8 mouse cellular contexts compared by ENCODE assay signal in genomic region chr2:112285031-112285390, GRCm38 (mm10). TPM values are rescaled to one million over a fixed set of nuclear protein-coding genes. Genes with fewer than 3 reads are reported as not detected.
DNase-seq lines count a peak whose midpoint lies in the region; ATAC-seq and TF ChIP-seq lines count a peak whose summit lies in the region.

No protein-coding gene starts in this region.

- TF ChIP-seq CTCF in thymus, adult 2 months (IDR thresholded peaks at IDR 0.05; ENCODE audit: borderline replicate concordance, control insufficient read depth, extremely low read depth, insufficient read depth, low read length, poor library complexity): no peak

- peak overlapping the region; percentile 74 for H3K4me3 ChIP-seq in erythroblast, embryonic 14.5 days (replicated peaks)
- H3K4me3 ChIP-seq in megakaryocyte, embryonic 14.5 days (replicated peaks): peak overlapping the region; percentile 90
- peak overlapping the region; percentile 70 for H3K4me3 ChIP-seq in liver, embryonic 12.5 days
- H3K4me3 ChIP-seq in thymus, adult 2 months (ENCODE audit: control insufficient read depth, insufficient read depth, low read length): no peak overlapping the region

- H3K9me3 ChIP-seq in erythroblast, embryonic 14.5 days (ENCODE audit: control insufficient read depth, low read length): no peaks in the 10 kb centered on the region
- no peaks in the 10 kb centered on the region for H3K9me3 ChIP-seq in megakaryocyte, embryonic 14.5 days
- H3K9me3 ChIP-seq in liver, embryonic 12.5 days (replicated peaks): no peaks in the 10 kb centered on the region

- no peak for TF ChIP-seq POLR2A in thymus, adult 2 months (IDR thresholded peaks at IDR 0.05; ENCODE audit: control insufficient read depth, extremely low read depth, insufficient read depth, low read length, poor library complexity)

- H3K36me3 ChIP-seq in erythroblast, embryonic 14.5 days (ENCODE audit: control insufficient read depth): peaks cover 2% of the 10 kb centered on the region
- no peaks in the 10 kb centered on the region for H3K36me3 ChIP-seq in megakaryocyte, embryonic 14.5 days (replicated peaks; ENCODE audit: low read length)
- no peaks in the 10 kb centered on the region for H3K36me3 ChIP-seq in liver, embryonic 12.5 days
- H3K36me3 ChIP-seq in thymus, adult 2 months (ENCODE audit: control insufficient read depth, insufficient read depth, low read length): no peaks in the 10 kb centered on the region

- WGBS in liver, embryonic 12.5 days (ENCODE audit: insufficient replicate concordance): 53% methylated on average over 6 of the region's 6 CpGs
- WGBS in thymus, adult 2 months: 70% methylated on average over 6 of the region's 6 CpGs

- peak overlapping the region; percentile 74 for H3K9ac ChIP-seq in liver, embryonic 12.5 days

- H3K4me2 ChIP-seq in liver, embryonic 12.5 days: peak overlapping the region; percentile 86

- ATAC-seq in erythroblast, adult 5-6 weeks (replicated peaks; ENCODE audit: low FRiP score, poor library complexity, severe bottlenecking): no peak
- no peak for ATAC-seq in megakaryocyte, adult 5-6 weeks (ENCODE audit: poor library complexity, severe bottlenecking)
- no peak for ATAC-seq in liver, embryonic 12.5 days
- no peak for ATAC-seq in megakaryocyte-erythroid progenitor cell, adult 5-6 weeks (replicated peaks; ENCODE audit: low FRiP score, low TSS enrichment, poor library complexity, severe bottlenecking)

- no peaks in the 10 kb centered on the region for H3K27me3 ChIP-seq in erythroblast, embryonic 14.5 days (ENCODE audit: control insufficient read depth)
- H3K27me3 ChIP-seq in megakaryocyte, embryonic 14.5 days (replicated peaks): no peaks in the 10 kb centered on the region
- no peaks in the 10 kb centered on the region for H3K27me3 ChIP-seq in liver, embryonic 12.5 days (replicated peaks)
- H3K27me3 ChIP-seq in thymus, adult 2 months (ENCODE audit: control insufficient read depth, insufficient read depth, low read length): no peaks in the 10 kb centered on the region

- H3K4me1 ChIP-seq in erythroblast, embryonic 14.5 days (ENCODE audit: control insufficient read depth): peaks cover 34% of the 10 kb centered on the region
- peaks cover 38% of the 10 kb centered on the region for H3K4me1 ChIP-seq in megakaryocyte, embryonic 14.5 days
- H3K4me1 ChIP-seq in liver, embryonic 12.5 days: peaks cover 28% of the 10 kb centered on the region
- H3K4me1 ChIP-seq in thymus, adult 2 months (replicated peaks; ENCODE audit: control insufficient read depth, insufficient read depth, low read length): peaks cover 6% of the 10 kb centered on the region

- DNase-seq in thymus, adult 2 months: no peak
- DNase-seq in right cerebral cortex, adult 2 months (ENCODE audit: low spot score in 2 of 2): no peak

- H3K27ac ChIP-seq in liver, embryonic 12.5 days: peak overlapping the region; percentile 40; the same call in 1 of the 2 replicates
- H3K27ac ChIP-seq in thymus, adult 2 months (ENCODE audit: control insufficient read depth, insufficient read depth, low read length): no peak overlapping the region

RNA-seq across cellular contexts. Expression of gene Gm21985, which starts 18.9 kb away (rescaled TPM):
- polyA plus RNA-seq in erythroblast, embryonic 14.5 days (2012): not detected in 2 replicates
- not detected in 2 replicates for total RNA-seq in erythroblast, adult 5-6 weeks (2015; ENCODE audit: low replicate concordance)
- total RNA-seq in erythroblast, adult 5-6 weeks (2017; ENCODE audit: low replicate concordance): 0.60 and 8.5 TPM in 2 replicates
- polyA plus RNA-seq in megakaryocyte, embryonic 14.5 days (2012; ENCODE audit: insufficient read depth, low replicate concordance): not detected in 2 replicates
- total RNA-seq in megakaryocyte, adult 5-6 weeks (2015): not detected in 2 replicates
- total RNA-seq in megakaryocyte, adult 5-6 weeks (2017): 0.24 and 0.95 TPM in 2 replicates
- not detected in 2 replicates for polyA plus RNA-seq in liver, embryonic 12.5 days (2016; fragmentation: Nextera tagmentation; extraction: Ambion mirVana)
- polyA plus RNA-seq in thymus, adult 2 months (2012; rRNA removed): 0.03 TPM in 1 of 2 replicates, not detected in the other
- total RNA-seq in megakaryocyte-erythroid progenitor cell, adult 5-6 weeks (2014; fragmentation: Nextera tagmentation): 0.74 and 2.5 TPM in 2 replicates
- 1.6 TPM in 1 of 2 replicates, not detected in the other for total RNA-seq in megakaryocyte-erythroid progenitor cell, adult 5-6 weeks (2017)

RNA-seq across cellular contexts. Expression of gene Slc12a6, which starts 19.4 kb away (rescaled TPM):
- 0.24 and 0.47 TPM in 2 replicates for polyA plus RNA-seq in erythroblast, embryonic 14.5 days (2012)
- total RNA-seq in erythroblast, adult 5-6 weeks (2015; ENCODE audit: low replicate concordance): 94.7 and 134 TPM in 2 replicates
- 97.9 and 119 TPM in 2 replicates for total RNA-seq in erythroblast, adult 5-6 weeks (2017; ENCODE audit: low replicate concordance)
- polyA plus RNA-seq in megakaryocyte, embryonic 14.5 days (2012; ENCODE audit: insufficient read depth, low replicate concordance): 0.71 and 2.6 TPM in 2 replicates
- 108 and 110 TPM in 2 replicates for total RNA-seq in megakaryocyte, adult 5-6 weeks (2015)
- total RNA-seq in megakaryocyte, adult 5-6 weeks (2017): 111 and 132 TPM in 2 replicates
- polyA plus RNA-seq in liver, embryonic 12.5 days (2016; fragmentation: Nextera tagmentation; extraction: Ambion mirVana): 7.0 and 7.4 TPM in 2 replicates
- 97.6 and 97.8 TPM in 2 replicates for polyA plus RNA-seq in thymus, adult 2 months (2012; rRNA removed)
- total RNA-seq in megakaryocyte-erythroid progenitor cell, adult 5-6 weeks (2014; fragmentation: Nextera tagmentation): 44.5 and 62.2 TPM in 2 replicates
- 41.3 and 53.0 TPM in 2 replicates for total RNA-seq in megakaryocyte-erythroid progenitor cell, adult 5-6 weeks (2017)

RNA-seq across cellular contexts. Expression of gene Nop10, which starts 23.3 kb away (rescaled TPM):
- 1.5 and 1.9 TPM in 2 replicates for polyA plus RNA-seq in erythroblast, embryonic 14.5 days (2012)
- total RNA-seq in erythroblast, adult 5-6 weeks (2015; ENCODE audit: low replicate concordance): 23.6 and 25.4 TPM in 2 replicates
- 28.3 and 33.6 TPM in 2 replicates for total RNA-seq in erythroblast, adult 5-6 weeks (2017; ENCODE audit: low replicate concordance)
- polyA plus RNA-seq in megakaryocyte, embryonic 14.5 days (2012; ENCODE audit: insufficient read depth, low replicate concordance): 4.9 and 25.7 TPM in 2 replicates
- 48.1 and 56.2 TPM in 2 replicates for total RNA-seq in megakaryocyte, adult 5-6 weeks (2015)
- 72.9 and 74.8 TPM in 2 replicates for total RNA-seq in megakaryocyte, adult 5-6 weeks (2017)
- 211 and 213 TPM in 2 replicates for polyA plus RNA-seq in liver, embryonic 12.5 days (2016; fragmentation: Nextera tagmentation; extraction: Ambion mirVana)
- 100 and 126 TPM in 2 replicates for polyA plus RNA-seq in thymus, adult 2 months (2012; rRNA removed)
- total RNA-seq in megakaryocyte-erythroid progenitor cell, adult 5-6 weeks (2014; fragmentation: Nextera tagmentation): 165 and 205 TPM in 2 replicates
- total RNA-seq in megakaryocyte-erythroid progenitor cell, adult 5-6 weeks (2017): 238 and 272 TPM in 2 replicates

RNA-seq across cellular contexts. Expression of gene Nutm1, which starts 25.9 kb away (rescaled TPM):
- polyA plus RNA-seq in erythroblast, embryonic 14.5 days (2012): not detected in 2 replicates
- total RNA-seq in erythroblast, adult 5-6 weeks (2015; ENCODE audit: low replicate concordance): not detected in 2 replicates
- total RNA-seq in erythroblast, adult 5-6 weeks (2017; ENCODE audit: low replicate concordance): not detected in 2 replicates
- 0.88 TPM in 1 of 2 replicates, not detected in the other for polyA plus RNA-seq in megakaryocyte, embryonic 14.5 days (2012; ENCODE audit: insufficient read depth, low replicate concordance)
- total RNA-seq in megakaryocyte, adult 5-6 weeks (2015): not detected in 2 replicates
- not detected in 2 replicates for total RNA-seq in megakaryocyte, adult 5-6 weeks (2017)
- not detected in 2 replicates for polyA plus RNA-seq in liver, embryonic 12.5 days (2016; fragmentation: Nextera tagmentation; extraction: Ambion mirVana)
- 0.03 TPM in 1 of 2 replicates, not detected in the other for polyA plus RNA-seq in thymus, adult 2 months (2012; rRNA removed)
- not detected in 2 replicates for total RNA-seq in megakaryocyte-erythroid progenitor cell, adult 5-6 weeks (2014; fragmentation: Nextera tagmentation)
- total RNA-seq in megakaryocyte-erythroid progenitor cell, adult 5-6 weeks (2017): 0.42 TPM in 1 of 2 replicates, not detected in the other

RNA-seq across cellular contexts. Expression of gene Lpcat4, which starts 45.7 kb away (rescaled TPM):
- polyA plus RNA-seq in erythroblast, embryonic 14.5 days (2012): 0.11 and 0.85 TPM in 2 replicates
- total RNA-seq in erythroblast, adult 5-6 weeks (2015; ENCODE audit: low replicate concordance): 5.4 and 8.6 TPM in 2 replicates
- total RNA-seq in erythroblast, adult 5-6 weeks (2017; ENCODE audit: low replicate concordance): 2.6 and 5.4 TPM in 2 replicates
- 23.4 and 31.6 TPM in 2 replicates for polyA plus RNA-seq in megakaryocyte, embryonic 14.5 days (2012; ENCODE audit: insufficient read depth, low replicate concordance)
- 27.0 and 44.0 TPM in 2 replicates for total RNA-seq in megakaryocyte, adult 5-6 weeks (2015)
- total RNA-seq in megakaryocyte, adult 5-6 weeks (2017): 11.8 and 18.9 TPM in 2 replicates
- polyA plus RNA-seq in liver, embryonic 12.5 days (2016; fragmentation: Nextera tagmentation; extraction: Ambion mirVana): 5.9 TPM in 2 replicates
- 70.0 and 77.7 TPM in 2 replicates for polyA plus RNA-seq in thymus, adult 2 months (2012; rRNA removed)
- total RNA-seq in megakaryocyte-erythroid progenitor cell, adult 5-6 weeks (2014; fragmentation: Nextera tagmentation): 2.4 and 3.4 TPM in 2 replicates
- 8.5 TPM in 1 of 2 replicates, not detected in the other for total RNA-seq in megakaryocyte-erythroid progenitor cell, adult 5-6 weeks (2017)

Comparison
In these comparisons a context has a peak if more than half of its experiments do, and no peak if none do; other contexts are left out.
1. RNA of gene Slc12a6, which starts 19.4 kb away (polyA plus RNA-seq): 97.6 to 97.8 TPM in thymus, adult 2 months; 7.0 to 7.4 TPM in liver, embryonic 12.5 days, 0.71 to 2.6 TPM in megakaryocyte, embryonic 14.5 days and 0.24 to 0.47 TPM in erythroblast, embryonic 14.5 days; every median in the first group is over 10 times any median in the second.